Mouse (Mus musculus) hindbrain, postnatal 0 days (tissue): ENCODE measurements at regions not wholly inside any gene's neighbourhood (a gene's known extent, or its start where the extent isn't known, plus 50 kb on each side); places are given as distances from the start of the nearest gene placed in this dataset.
"Not testable (repeated sequence)": the region's sequence is repeated elsewhere in the genome, so short reads cannot be mapped to it uniquely, and the experiment has no call there.

Source experiments
- ATAC-seq: fragments of 200-750 bp; cut with Nextera tagmentation; 2 replicates; pipeline ENCODE4 v1.8.0; 2017; ENCODE audit warnings: mild to moderate bottlenecking, moderate TSS enrichment, moderate library complexity
- DNase-seq: peaks from one replicate; pipeline ENCODE4 v3.0.0-alpha.2; 2015; ENCODE audit warnings: low spot score
- H3K27ac ChIP-seq: fragments of 300-500 bp; sonication (generic); 2 replicates; pipeline ENCODE4 v1.5.1; 2014; ENCODE audit warnings: mild to moderate bottlenecking
- H3K27me3 ChIP-seq: fragments of 300-500 bp; sonication (generic); 2 replicates; pipeline ENCODE4 v1.6.1; 2014; ENCODE audit warnings: low read length, mixed read lengths; ENCODE audit not compliant: insufficient read depth
- H3K36me3 ChIP-seq: fragments of 300-500 bp; sonication (generic); 2 replicates; pipeline ENCODE4 v1.6.1; 2014; ENCODE audit warnings: low read length, mixed read lengths; ENCODE audit not compliant: insufficient read depth
- H3K4me1 ChIP-seq: fragments of 300-500 bp; sonication (generic); 2 replicates; pipeline ENCODE4 v1.6.1; 2014; ENCODE audit warnings: antibody characterized with exemption, low read length, mixed read lengths; ENCODE audit not compliant: insufficient read depth
- H3K4me2 ChIP-seq: fragments of 300-500 bp; sonication (generic); 2 replicates; pipeline ENCODE4 v1.6.1; 2014; ENCODE audit warnings: low read depth, mild to moderate bottlenecking, low read length, moderate library complexity, mixed read lengths
- H3K4me3 ChIP-seq: fragments of 300-500 bp; sonication (generic); 2 replicates; pipeline ENCODE4 v1.5.1; 2014; ENCODE audit warnings: low read length
- H3K9ac ChIP-seq: fragments of 300-500 bp; sonication (generic); replicated peaks from 2 replicates; pipeline ENCODE4 v1.6.1; 2014; ENCODE audit warnings: mild to moderate bottlenecking, low read length, moderate library complexity, mixed read lengths
- H3K9me3 ChIP-seq: fragments of 300-500 bp; sonication (generic); 2 replicates; pipeline ENCODE4 v1.6.1; 2016; ENCODE audit warnings: low read length, mixed read lengths
- CTCF ChIP-seq: IDR thresholded peaks from 2 replicates; pipeline ENCODE4 v1.5.1; 2016; ENCODE audit warnings: antibody characterized with exemption, control low read depth, low read depth
- WGBS: fragments of 180-500 bp; shearing (Covaris S2); extraction: QIAGEN DNeasy Blood & Tissue Kit; methylation state at CpG from one replicate; pipeline ENCODE4 v1.1.7; 2014; 5-methylcytosine and 5-hydroxymethylcytosine counted together

DNA sequence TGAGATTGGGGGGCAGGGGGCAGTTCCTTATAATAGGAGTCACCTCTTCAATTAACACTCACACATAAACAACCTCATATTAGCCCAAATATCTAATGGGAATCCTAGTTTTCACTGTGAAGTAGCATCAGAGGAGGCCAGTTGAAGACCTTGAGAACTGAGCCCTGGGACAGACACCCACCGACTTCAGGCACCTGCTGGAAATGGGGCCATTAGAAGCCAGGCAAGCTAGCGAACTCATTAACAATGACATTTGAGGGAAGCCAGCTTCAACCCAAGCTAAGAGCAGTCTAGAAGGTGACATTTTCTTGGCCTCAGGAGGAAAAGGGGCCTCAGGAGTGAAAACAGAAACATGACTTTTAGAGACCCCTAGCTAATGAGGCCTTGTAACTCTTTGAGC is 70.9 kb upstream of the Tcerg1l start:
- no peak for ATAC-seq
- TF ChIP-seq CTCF = no peak
- WGBS = 78% methylated on average over 2 of the region's 2 CpGs

DNA sequence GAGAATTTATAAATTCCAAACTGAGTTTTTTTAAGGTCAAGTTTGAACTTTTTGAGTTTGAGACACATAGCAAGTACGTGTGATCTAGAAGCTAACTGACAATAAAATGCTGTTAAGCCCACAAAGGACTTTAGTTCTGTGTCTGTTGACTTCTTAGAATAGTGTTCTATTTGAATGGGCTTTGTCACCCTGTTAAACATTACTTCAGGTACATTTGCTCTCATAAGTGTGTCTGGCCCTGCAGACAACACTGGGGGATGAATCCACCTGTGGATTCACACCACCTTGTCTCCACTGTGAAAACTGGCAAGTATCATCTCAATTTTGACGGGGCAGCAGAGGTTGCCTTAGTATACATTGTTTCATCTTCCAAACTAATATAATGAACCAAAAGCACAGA is 70.5 kb upstream of the Tcerg1l start:
- H3K4me1 ChIP-seq = no peaks in the 10 kb centered on the region
- H3K4me2 ChIP-seq = no peak overlapping the region
- no peak overlapping the region for H3K9ac ChIP-seq
- H3K4me3 ChIP-seq = no peak overlapping the region
- no peak overlapping the region for H3K27ac ChIP-seq
- DNase-seq (no peak), ATAC-seq (no peak)
- no peaks in the 10 kb centered on the region for H3K9me3 ChIP-seq
- TF ChIP-seq CTCF = no peak
- no peaks in the 10 kb centered on the region for H3K36me3 ChIP-seq
- no peaks in the 10 kb centered on the region for H3K27me3 ChIP-seq
- WGBS = 80% methylated on average over 2 of the region's 2 CpGs

More for the DNA sequence above, 70.9 kb upstream of the Tcerg1l start:
- no peaks in the 10 kb centered on the region for H3K9me3 ChIP-seq
- H3K27ac ChIP-seq = no peak overlapping the region
- no peaks in the 10 kb centered on the region for H3K4me1 ChIP-seq
- H3K9ac ChIP-seq = no peak overlapping the region
- no peak for DNase-seq
- H3K4me3 ChIP-seq = no peak overlapping the region
- H3K36me3 ChIP-seq = no peaks in the 10 kb centered on the region
- H3K4me2 ChIP-seq = no peak overlapping the region
- no peaks in the 10 kb centered on the region for H3K27me3 ChIP-seq

DNA sequence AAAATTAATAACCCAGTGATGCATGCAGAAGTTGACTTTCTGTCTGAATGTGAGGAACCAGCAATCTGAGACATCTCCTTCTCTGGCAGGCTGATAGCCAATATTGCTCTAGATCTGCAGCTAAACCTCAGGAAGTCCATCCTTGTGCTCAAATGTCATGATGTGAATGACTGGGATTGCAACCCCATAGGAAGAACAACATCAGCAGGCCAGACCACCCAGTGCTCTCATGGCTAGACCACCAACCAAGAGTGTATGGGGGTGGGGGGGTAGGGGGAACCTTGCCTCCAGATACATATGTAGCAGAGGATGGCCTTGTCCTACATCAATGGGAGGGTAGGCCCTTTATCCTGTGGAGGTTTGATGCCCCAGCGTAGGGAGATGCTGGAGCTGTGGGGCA is 69.9 kb upstream of the Tcerg1l start:
- Histone ChIP-seq H3K9ac (no peak overlapping the region), H3K9me3 (no peaks in the 10 kb centered on the region), H3K4me2 (no peak overlapping the region), H3K4me3 (no peak overlapping the region), H3K27ac (no peak overlapping the region), H3K36me3 (no peaks in the 10 kb centered on the region), H3K27me3 (no peaks in the 10 kb centered on the region), H3K4me1 (no peaks in the 10 kb centered on the region)
- TF ChIP-seq CTCF = no peak
- WGBS = 80% methylated on average over 1 of the region's 1 CpGs
- ATAC-seq (no peak), DNase-seq (no peak)

DNA sequence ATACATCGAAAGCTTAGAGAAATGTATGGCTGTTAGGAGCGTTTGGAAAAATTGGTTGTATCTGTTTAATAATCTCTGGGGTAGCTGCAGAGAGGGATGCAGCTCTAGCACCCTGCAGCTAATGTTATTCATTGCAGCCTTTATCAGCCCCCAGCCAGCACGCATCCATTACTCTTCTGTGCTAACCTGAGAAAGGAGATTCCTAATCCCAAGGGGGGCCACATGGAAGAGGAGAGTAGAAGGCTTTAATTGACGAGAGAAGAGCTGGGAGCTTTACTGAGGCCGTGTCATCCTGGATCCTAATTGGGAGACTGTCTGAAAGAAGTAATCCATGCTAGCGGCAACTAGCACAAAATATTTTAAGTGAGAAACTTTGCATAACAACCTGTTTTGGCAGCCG is 60.4 kb upstream of the Tcerg1l start:
- Histone ChIP-seq H3K9me3 (no peaks in the 10 kb centered on the region), H3K4me1 (no peaks in the 10 kb centered on the region), H3K36me3 (no peaks in the 10 kb centered on the region), H3K4me2 (no peak overlapping the region), H3K27ac (no peak overlapping the region), H3K27me3 (no peaks in the 10 kb centered on the region), H3K9ac (no peak overlapping the region), H3K4me3 (no peak overlapping the region)
- TF ChIP-seq CTCF = no peak
- WGBS = 43% methylated on average over 7 of the region's 7 CpGs
- ATAC-seq (no peak), DNase-seq (no peak)

DNA sequence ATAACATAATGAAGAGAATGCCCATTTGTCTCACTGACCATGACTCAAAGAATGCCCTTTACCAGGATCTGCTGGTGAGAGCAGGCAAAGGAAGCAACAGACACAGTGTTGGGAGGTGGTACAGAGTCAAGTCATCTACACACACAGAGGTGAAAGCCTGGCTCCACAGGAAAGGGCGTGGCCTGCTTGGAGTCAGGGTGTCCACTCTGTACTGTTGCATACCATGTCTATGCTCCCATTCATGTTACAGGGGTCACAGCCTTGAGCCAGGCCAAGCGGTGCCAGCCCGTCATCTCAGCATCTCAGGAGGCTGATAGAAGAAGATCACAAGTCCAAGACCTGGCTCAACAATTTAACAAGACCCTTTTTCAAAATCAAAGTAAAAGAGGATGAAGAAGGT is 57.8 kb upstream of the Tcerg1l start:
- Histone ChIP-seq H3K4me3 (no peak overlapping the region), H3K9ac (no peak overlapping the region), H3K4me2 (no peak overlapping the region), H3K9me3 (no peaks in the 10 kb centered on the region), H3K27me3 (no peaks in the 10 kb centered on the region), H3K27ac (no peak overlapping the region), H3K36me3 (no peaks in the 10 kb centered on the region), H3K4me1 (no peaks in the 10 kb centered on the region)
- 96% methylated on average over 3 of the region's 3 CpGs for WGBS
- no peak for TF ChIP-seq CTCF
- no peak for DNase-seq
- no peak for ATAC-seq

DNA sequence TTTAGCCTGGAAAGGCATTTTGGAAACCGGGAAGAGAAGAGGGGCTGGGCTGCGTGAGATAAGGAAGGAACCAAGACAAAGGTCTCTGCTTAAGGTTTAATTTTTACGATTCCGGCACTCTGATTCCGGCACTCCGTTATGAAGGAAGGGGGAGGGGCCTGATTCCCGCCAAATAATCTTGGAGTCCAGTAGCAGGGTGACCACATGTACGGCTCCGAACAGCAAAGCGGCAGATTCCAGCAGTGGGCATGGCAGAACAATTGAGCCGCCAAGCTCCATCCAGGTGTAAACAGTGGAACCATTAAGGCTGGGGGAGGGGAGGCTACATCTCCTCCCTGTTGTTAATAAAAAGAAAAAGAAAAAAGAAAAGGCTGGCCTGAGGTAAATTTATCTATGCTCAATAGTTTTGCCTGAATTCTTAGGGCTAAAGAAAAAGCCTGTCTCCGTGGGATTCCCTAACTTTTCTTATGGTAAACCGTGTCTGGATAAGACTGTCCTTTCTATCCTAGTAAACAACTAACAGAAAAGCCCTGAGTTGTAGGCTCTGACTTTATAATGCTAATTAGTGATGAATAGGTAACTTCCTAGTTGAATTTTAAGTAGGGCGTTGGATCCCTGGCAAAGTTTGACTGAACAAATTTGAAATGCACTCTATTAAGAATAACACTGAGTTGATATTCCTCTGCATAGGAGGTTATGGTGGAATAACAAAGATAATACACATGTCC is 57.1 kb upstream of the Tcerg1l start:
- H3K4me1 ChIP-seq, H3K36me3 ChIP-seq, H3K9me3 ChIP-seq, ATAC-seq, DNase-seq, H3K9ac ChIP-seq, H3K27ac ChIP-seq, H3K27me3 ChIP-seq, H3K4me3 ChIP-seq, H3K4me2 ChIP-seq: not testable (repeated sequence)
- 49% methylated on average over 14 of the region's 14 CpGs for WGBS

DNA sequence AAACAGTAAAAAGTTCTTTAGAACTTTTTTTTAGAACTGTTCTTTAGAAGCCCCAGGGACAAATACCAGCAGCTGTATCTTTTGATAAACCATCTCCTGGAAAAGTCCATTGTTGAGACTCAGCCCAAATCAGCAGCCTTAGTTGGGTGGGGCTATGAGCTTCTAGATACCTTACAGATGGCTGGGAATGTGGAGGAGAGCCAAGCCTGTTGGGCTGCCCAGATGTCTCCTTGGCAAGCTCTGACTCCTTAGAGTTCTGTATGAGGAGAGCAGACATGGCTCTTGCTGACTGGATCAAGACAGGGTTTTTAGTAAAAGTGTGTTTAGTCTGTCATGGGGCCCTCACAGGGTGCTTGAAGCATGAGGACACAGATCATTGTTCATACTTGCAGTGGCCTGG is 53.8 kb upstream of the Tcerg1l start:
- TF ChIP-seq CTCF = no peak
- H3K4me1 ChIP-seq = no peaks in the 10 kb centered on the region
- no peak overlapping the region for H3K4me2 ChIP-seq
- H3K27me3 ChIP-seq = no peaks in the 10 kb centered on the region
- H3K4me3 ChIP-seq = no peak overlapping the region
- DNase-seq (peak; percentile 72), ATAC-seq (no peak)
- no peaks in the 10 kb centered on the region for H3K9me3 ChIP-seq
- no peaks in the 10 kb centered on the region for H3K36me3 ChIP-seq
- H3K27ac ChIP-seq = no peak overlapping the region
- no peak overlapping the region for H3K9ac ChIP-seq
